Mouse (Mus musculus): ENCODE data around the gene Samsn1.

DNA sequence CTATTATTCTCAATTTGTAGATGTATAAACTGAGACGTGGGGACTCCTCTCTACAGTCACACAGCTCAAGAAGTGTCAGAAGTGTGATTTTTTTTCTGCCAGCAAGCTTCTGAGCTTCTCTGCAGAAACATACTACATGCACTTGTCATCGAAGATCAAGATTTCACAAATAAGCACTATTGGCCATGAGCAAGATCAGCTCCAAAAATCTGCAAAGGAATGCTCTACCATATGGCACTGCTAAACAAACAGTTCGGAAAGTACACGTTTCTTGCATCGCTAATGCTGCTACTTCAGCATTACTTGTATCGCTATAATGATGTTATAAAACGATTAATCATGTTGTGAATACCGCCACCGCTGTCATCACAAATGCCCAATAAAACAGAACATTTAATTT lies 22.0 kb downstream of the Samsn1 start:
- TF ChIP-seq CTCF (IDR thresholded peaks at IDR 0.05; ENCODE audit: low read depth) = no peak
- TF ChIP-seq EP300 (IDR thresholded peaks at IDR 0.05; ENCODE audit: low read depth) = no peak

Measured in heart, postnatal 0 days (tissue).